Mouse (Mus musculus): Measurements from ENCODE around the gene E4f1. TPM values are rescaled to one million over a fixed set of nuclear protein-coding genes. Genes with fewer than 3 reads are reported as not detected.
"Not testable (repeated sequence)": the region's sequence is repeated elsewhere in the genome, so short reads cannot be mapped to it uniquely, and the experiment has no call there.

The E4f1 gene
- total RNA-seq, 2 experiments from 2014 or later: 30.8 to 31.3 TPM

DNA sequence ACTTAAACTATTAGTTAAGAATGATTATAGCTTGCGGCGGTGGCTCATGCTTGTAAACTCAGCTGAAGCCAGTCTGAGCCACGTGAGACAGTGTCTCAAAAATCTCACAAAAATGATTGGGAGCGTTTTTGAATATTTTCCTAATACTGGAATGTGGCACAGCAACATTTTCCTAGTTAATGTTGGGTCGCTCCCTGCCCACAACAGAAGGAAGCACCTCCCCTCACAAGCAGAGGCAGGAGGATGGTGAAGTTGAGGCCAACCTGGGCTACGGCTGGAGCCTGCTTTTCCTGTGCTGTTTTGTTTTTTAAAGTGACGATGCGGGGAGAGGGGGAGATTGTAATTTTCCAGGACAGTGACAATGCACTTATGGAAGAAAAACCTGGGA is 42.9 kb downstream of the E4f1 start:
- DNase-seq (ENCODE audit: extremely low spot score in 1 of 2, low spot score in 2 of 2): no peak
- intact Hi-C loops (cut with DNase I): no loop called here

GRCm38 (mm10) chr17:24426471-24427169 is 43.5 kb downstream of the E4f1 start, which contains the start of gene Eci1:
Gene Eci1 (plus strand): TSS chr17:24426641.
- intact Hi-C loops (cut with DNase I): no loop called here
- peak; percentile 87 to 96 for DNase-seq (ENCODE audit: extremely low spot score in 1 of 2, low spot score in 2 of 2)

DNA sequence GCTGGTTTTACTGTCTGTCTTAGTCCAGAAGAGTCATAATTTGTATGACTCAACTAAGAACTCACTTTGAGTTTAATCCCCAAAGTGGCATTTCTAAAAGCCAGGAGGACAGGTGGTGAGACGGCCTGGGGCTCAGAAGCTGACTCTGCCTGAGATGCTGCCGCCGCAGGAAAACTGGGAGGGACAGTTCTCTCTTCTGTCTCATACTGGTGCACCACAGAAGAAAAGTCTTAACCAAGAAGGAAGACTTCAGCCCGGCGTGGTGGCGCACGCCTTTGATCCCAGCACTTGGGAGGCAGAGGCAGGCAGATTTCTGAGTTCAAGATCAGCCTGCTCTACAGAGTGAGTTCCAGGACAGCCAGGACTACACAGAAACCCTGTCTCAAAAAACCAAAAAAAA is 44.2 kb downstream of the E4f1 start:
- intact Hi-C loops (cut with DNase I): no loop called here
- no peak for DNase-seq (ENCODE audit: extremely low spot score in 1 of 2, low spot score in 2 of 2)

DNA sequence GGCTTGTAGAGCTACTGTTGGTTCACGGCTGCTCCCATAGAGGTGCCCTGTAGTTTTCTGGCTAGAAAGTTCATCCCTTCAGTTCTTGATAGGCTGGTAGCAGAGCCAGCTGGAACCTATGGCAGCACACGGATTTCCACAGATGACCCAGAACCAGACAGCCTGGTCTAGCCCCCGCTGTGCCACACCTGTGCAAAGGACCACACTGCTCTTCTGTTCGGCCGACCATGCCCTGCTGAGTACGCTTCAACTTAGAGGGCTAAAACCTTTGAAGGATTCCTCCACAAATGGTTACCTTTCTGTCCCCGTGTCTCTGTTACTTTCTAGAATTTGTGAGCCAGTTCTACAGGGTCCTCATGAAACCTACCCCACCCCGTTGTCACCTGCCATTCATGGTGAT is 44.8 kb downstream of the E4f1 start:
- DNase-seq (ENCODE audit: extremely low spot score in 1 of 2, low spot score in 2 of 2); intact Hi-C loops (cut with DNase I): not testable (repeated sequence)

DNA sequence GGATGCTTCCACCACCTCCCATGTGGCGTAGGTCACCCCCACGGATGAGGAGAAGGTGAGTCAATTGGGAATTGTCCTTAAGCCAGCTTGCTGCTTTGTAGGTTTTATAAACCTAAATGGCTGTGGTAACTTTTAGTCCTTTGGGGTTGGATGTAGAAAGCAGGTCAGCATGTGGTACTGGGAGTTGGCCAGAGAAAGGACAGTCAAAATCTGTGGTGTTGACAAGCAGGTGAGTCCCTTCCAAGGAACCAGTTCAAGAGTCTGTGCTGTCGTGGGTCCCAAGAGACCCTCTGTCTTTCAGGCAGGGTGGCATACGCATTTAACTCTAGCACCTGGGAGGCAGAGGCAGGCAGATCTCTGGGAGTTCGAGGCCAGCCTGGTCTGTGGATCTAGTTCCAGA is 45.6 kb downstream of the E4f1 start:
- intact Hi-C loops (cut with DNase I): no loop called here

DNA sequence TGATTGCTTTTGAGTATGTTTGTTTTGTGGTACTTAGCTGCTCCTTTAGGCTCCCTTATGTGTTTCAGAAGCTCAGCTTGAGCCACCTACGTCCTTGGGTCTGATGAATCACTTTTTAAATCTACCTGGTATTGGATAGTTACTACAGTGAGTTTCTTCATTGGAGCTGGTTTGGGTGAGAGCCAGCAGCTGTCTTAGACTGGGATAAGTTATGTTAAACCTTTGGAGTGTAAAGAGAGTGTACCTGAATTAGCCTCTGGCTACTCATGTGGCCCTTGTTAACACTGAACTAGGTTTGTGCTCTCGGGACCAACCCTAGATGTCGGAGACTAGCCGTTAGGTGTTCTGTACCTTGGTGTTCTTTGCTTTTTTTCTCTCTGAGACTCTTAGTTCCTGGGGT is 47.0 kb downstream of the E4f1 start:
- intact Hi-C loops (cut with DNase I): no loop called here
- no peak for DNase-seq (ENCODE audit: extremely low spot score in 1 of 2, low spot score in 2 of 2)

More for the DNA sequence above, 45.6 kb downstream of the E4f1 start:
- DNase-seq (ENCODE audit: extremely low spot score in 1 of 2, low spot score in 2 of 2): no peak

DNA sequence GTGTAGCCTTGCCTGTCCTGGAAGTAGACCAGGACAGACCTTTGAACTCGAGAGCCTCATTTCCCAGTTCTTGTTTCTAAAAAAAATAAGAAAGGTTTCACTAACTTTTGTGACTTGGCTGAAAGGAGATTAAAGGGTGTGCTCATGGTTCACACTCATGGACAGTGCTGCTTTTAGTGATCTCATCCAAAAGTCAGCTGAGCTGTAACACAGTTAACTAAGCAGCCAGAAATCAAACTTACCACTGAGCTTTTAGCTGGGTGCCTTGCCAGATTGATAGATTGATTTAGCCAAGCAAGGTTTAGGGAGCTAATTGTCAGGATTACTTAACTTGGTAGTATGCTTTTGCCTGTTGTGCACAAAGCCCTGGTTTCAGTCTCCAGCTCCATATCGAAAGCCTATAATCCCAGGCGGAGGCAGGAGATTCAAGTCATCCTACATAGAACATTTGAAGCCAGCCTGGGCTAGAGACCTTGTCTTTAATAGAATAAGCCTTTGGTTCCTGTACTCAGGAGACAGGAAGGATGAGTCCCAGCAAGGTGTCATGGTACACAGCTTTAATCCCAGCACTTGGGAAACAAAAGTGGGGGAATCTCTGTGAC is 54.0 kb downstream of the E4f1 start:
- intact Hi-C loops (cut with DNase I): no loop called here
- no peak for DNase-seq (ENCODE audit: extremely low spot score in 1 of 2, low spot score in 2 of 2)

DNA sequence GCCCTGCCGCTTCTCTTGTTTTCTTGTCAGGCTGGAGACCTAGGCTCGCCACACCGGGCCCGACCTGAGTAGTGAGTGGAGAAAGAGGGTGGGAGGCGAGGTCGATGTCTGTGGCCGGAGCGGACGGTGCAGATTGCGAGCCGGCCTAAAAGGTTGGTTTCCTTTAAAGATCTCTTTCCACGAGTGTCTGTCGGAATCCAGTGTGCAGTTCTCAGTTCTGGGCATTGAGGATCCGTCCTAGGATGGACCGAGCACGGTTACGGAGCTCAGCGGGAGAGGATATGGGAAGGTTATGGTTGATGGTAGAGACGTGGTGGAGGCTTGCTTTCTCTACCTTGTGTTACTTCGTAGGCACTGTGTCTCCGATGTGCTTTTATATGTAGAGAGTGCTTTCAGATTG is 55.1 kb downstream of the E4f1 start:
- DNase-seq (ENCODE audit: extremely low spot score in 1 of 2, low spot score in 2 of 2): no peak
- intact Hi-C loops (cut with DNase I): no loop called here

- intact Hi-C loops (cut with DNase I): no loop called here
- peak; percentile 92 to 98 for DNase-seq (ENCODE audit: extremely low spot score in 1 of 2, low spot score in 2 of 2)
Measured at GRCm38 (mm10) chr17:24414230-24414976, 55.7 kb downstream of the E4f1 start, which contains the start of gene Rnps1. Gene Rnps1 (plus strand): TSS chr17:24414565.

DNA sequence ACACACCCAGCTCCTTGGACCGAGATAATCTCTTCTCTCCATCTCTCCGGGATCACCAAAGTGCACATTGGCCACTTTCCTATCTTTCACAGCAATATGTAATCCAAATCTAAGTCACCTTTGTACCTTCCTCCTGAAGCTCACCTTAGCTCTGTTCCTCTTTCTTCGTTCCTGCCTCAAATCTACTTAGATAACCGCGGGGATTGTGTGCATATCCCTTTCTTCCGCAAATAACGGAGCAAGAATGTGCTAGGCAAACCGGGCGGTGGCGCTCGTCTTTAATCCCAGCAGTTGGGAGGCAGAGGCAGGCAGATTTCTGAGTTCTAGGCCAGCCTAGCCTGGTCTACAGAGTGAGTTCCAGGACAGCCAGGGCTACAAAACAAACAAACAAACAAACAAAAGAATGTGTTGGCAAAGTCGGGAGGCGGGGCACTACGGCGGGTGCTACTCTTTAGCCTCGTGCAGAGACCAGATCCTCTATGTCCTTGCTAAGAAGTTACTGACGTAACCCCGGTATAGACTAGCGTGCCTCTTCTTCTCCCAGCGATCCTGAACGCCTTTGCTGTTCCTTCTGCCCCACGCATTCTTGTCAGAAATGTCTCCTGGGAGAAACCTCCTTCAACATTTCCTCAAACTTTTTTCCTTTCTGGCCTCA is 56.4 kb downstream of the E4f1 start:
- DNase-seq (ENCODE audit: extremely low spot score in 1 of 2, low spot score in 2 of 2): peak in 1 of 2 experiments; percentile 49
- intact Hi-C loops (cut with DNase I): no loop called here

- no peak for DNase-seq (ENCODE audit: extremely low spot score in 1 of 2, low spot score in 2 of 2)
- intact Hi-C loops (cut with DNase I): loop anchor here (5.0 kb wide), 1 partner anchor 40 kb away; no protein-coding TSS in a partner anchor
Measured at GRCm38 (mm10) chr17:24407116-24407803, 62.9 kb downstream of the E4f1 start.

DNA sequence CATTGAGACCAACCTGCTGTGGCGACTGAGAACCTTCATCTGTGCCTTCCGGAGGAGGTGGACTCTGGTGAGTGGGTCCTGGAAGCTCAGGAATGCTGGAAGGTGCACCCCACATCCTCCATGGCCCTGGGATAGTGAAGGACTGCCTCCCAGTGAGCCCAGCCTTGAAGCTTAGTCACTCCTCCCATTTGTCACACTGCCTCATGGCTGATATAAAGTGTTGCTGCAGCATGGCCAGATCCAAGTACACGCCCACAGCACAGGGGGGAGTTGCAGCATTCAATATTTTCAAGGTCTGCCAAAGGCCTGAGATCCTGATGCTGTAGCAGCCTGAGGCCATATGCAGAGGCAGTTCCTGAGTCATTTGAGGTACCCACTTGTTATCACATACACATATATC is 67.7 kb downstream of the E4f1 start:
- no peak for DNase-seq (ENCODE audit: extremely low spot score in 1 of 2, low spot score in 2 of 2)
- intact Hi-C loops (cut with DNase I): no loop called here

GRCm38 (mm10) chr17:24394456-24394855 is 75.7 kb downstream of the E4f1 start:
- DNase-seq (ENCODE audit: extremely low spot score in 1 of 2, low spot score in 2 of 2): no peak
- intact Hi-C loops (cut with DNase I): no loop called here

Other genes starting within 250 kb of the E4f1 start
- 10 to 100 TPM in 1 of 2 experiments, 1 to 10 TPM in 1; 8.9 to 10.4 TPM for gene Tedc2, start 249.5 kb downstream of the E4f1 start, total RNA-seq (2021)
- 1 to 10 TPM; 6.2 to 7.2 TPM for gene Ccnf, start 218.8 kb downstream of the E4f1 start, total RNA-seq (2021)
- gene Abca17, start 119.2 kb downstream of the E4f1 start, total RNA-seq (2021): 1 to 10 TPM; 1.1 TPM
- 100 to 1,000 TPM; 129 to 135 TPM for gene Abca3, start 118.4 kb downstream of the E4f1 start, total RNA-seq (2021)
- gene Rnps1, start 55.7 kb downstream of the E4f1 start, total RNA-seq (2021): 100 to 1,000 TPM; 164 to 166 TPM
- 10 to 100 TPM; 15.1 to 16.9 TPM for gene Eci1, start 43.7 kb downstream of the E4f1 start, total RNA-seq (2021)
- 1 to 10 TPM; 5.7 to 6.5 TPM for gene Dnase1l2, start 27.2 kb downstream of the E4f1 start, total RNA-seq (2021)
- gene Pgp, start 79 bp upstream of the E4f1 start, total RNA-seq (2021): 10 to 100 TPM; 66.4 to 66.7 TPM
- gene Bricd5, start 3.6 kb upstream of the E4f1 start, total RNA-seq (2021): 1 to 10 TPM in 1 of 2 experiments, under 1 TPM in 1; 0.88 to 1.4 TPM
- 10 to 100 TPM; 31.6 to 37.4 TPM for gene Mlst8, start 8.8 kb upstream of the E4f1 start, total RNA-seq (2021)
- 100 to 1,000 TPM; 161 to 162 TPM for gene Caskin1, start 18.3 kb upstream of the E4f1 start, total RNA-seq (2021)
- gene Traf7, start 57.6 kb upstream of the E4f1 start, total RNA-seq (2021): 100 to 1,000 TPM; 105 to 107 TPM
- gene Rab26, start 63.9 kb upstream of the E4f1 start, total RNA-seq (2021): 10 to 100 TPM; 22.6 to 29.8 TPM
- gene Pkd1, start 79.5 kb upstream of the E4f1 start, total RNA-seq (2021): 10 to 100 TPM; 60.8 to 66.7 TPM
- 100 to 1,000 TPM; 130 to 143 TPM for gene Tsc2, start 162.3 kb upstream of the E4f1 start, total RNA-seq (2021)
- 1 to 10 TPM; 4.6 to 5.9 TPM for gene Nthl1, start 162.4 kb upstream of the E4f1 start, total RNA-seq (2021)
- 10 to 100 TPM; 55.0 to 55.2 TPM for gene Slc9a3r2, start 180.0 kb upstream of the E4f1 start, total RNA-seq (2021)
- gene Npw, start 188.1 kb upstream of the E4f1 start, total RNA-seq (2021): not detected
- gene Zfp598, start 199.4 kb upstream of the E4f1 start, total RNA-seq (2021): 10 to 100 TPM; 37.2 to 38.1 TPM
- 100 to 1,000 TPM; 248 to 254 TPM for gene Syngr3, start 219.6 kb upstream of the E4f1 start, total RNA-seq (2021)
- 10 to 100 TPM; 21.5 TPM for gene Gfer, start 225.8 kb upstream of the E4f1 start, total RNA-seq (2021)
- 1 to 10 TPM; 2.7 to 5.1 TPM for gene Noxo1, start 225.9 kb upstream of the E4f1 start, total RNA-seq (2021)
- gene Tbl3, start 237.3 kb upstream of the E4f1 start, total RNA-seq (2021): 10 to 100 TPM; 30.9 to 37.9 TPM
- gene Rnf151, start 247.8 kb upstream of the E4f1 start, total RNA-seq (2021): under 1 TPM in 1 of 2 experiments, not detected in 1; 0.69 TPM
- gene Rps2, start 247.8 kb upstream of the E4f1 start, total RNA-seq (2021): 100 to 1,000 TPM; 575 to 607 TPM